Mouse (Mus musculus) kidney, adult 11 months (tissue): ENCODE data around the gene Cd300c.
"Not testable (repeated sequence)": the region's sequence is repeated elsewhere in the genome, so short reads cannot be mapped to it uniquely, and the experiment has no call there.

Experiments used
- DNase-seq: peaks from one replicate; pipeline ENCODE4 v3.0.0; 2022

Gene Cd300c

DNA sequence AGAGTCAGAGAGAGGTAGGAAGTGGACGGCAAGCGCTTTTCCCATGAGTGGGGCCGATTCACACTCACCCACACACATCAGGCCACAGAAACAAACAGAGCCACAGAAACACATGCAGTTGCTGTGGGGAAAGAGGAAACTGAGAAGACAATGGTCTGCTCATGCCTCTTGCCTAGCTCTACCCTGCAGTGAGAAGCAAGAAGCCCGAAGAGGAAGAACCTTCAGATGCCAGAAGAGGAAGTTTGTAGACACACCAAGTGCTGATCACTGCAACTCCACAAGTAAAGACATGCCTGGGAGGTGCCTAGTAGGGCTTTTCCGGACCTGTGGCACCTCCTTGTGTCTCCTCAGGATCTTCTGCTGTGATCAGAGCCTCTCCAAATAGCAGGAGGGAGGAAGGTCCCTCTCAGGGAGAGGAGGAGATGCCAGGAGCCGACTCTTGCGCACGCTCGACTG is at the start of gene Cd300c:
TSS of gene Cd300c (minus strand) at position 406 of the 456 bp plus-strand sequence.
- no peak for DNase-seq

DNA sequence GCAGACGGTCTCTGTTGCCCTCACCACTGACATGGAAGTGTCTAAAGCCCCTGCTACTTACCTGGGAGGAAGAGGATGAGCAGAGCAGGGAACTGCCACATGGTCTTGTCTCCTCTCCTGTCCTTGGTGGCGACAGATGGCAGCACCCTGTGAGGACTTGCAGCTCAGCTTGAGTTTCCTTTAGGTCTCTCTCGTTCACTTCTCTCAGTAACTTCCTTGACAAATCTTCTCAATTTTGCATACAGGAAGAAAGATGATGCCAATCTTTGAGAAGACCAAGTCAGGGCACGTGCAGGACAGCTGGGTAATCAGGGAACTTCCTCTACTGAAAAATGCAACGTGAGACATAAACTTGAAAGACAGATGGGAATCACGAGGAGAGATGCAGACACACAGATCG is 47.1 kb upstream of the Cd300c start, which contains the start of gene Cd300ld2:
TSS of gene Cd300ld2 (minus strand) at position 101 of the 400 bp plus-strand sequence.
- DNase-seq: not testable (repeated sequence)

DNA sequence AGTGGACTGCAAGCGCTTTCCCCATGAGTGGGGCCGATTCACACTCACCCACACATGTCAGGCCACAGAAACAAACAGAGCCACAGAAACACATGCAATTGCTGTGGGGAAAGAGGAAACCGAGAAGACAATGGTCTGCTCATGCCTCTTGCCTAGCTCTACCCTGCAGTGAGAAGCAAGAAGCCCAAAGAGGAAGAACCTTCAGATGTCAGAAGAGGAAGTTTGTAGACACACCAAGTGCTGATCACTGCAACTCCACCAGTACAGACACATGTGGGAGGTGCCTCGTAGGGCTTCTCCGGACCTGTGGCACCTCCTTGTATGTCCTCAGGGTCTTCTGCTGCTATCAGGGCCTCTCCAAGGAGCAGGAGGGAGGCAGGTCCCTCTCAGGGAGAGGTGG is 35.1 kb upstream of the Cd300c start:
- DNase-seq: no peak

DNA sequence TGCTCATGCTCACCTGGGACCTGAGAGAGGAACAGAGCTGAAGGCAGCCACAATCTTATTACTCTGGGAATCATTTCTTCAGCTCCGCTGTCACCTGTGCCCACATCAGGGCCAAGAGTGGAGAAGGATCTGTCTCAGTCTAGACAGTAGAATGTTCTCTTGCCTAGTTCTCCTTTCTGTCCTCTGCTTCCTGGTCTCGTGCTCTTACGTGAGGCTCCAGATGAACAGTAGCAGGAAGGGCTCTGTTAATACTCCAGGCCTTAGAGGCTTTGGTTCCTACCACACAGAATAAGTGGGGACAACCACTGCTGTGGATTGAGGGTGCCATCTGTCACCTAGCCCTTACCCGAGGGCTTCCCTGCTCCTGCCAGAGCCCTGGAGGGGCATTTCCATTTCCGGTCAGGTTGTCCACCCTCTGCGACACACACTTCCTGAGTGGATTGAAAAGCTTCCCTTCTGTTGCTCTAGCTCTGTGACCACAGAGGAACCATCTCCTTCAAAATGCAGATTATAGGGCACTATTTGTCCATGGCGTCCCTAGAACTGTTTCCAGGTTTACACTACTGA is 32.6 kb upstream of the Cd300c start, which contains the start of gene Cd300c2:
TSS of gene Cd300c2 (minus strand) at position 407 of the 567 bp plus-strand sequence.
- DNase-seq: no peak

DNA sequence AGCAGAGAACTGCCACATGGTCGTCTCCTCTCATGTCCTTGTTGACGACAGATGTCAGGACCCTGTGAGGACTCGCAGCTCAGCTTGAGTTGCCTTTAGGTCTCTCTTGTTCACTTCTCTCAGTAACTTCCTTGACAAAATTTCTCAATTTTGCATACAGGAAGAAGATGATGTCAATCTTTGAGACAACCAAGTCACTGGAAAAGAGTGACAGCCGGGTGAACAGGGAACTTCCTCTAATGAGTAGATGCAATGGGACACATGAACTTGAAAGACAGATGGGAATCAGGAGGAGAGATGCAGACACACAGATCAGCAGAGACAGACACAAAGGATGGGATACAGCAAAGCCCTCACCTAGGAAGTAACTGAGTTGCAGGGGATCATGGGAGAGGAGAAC is 20.8 kb upstream of the Cd300c start, which contains the start of gene Cd300ld:
TSS of gene Cd300ld (minus strand) at position 130 of the 400 bp plus-strand sequence.
- no peak for DNase-seq

DNA sequence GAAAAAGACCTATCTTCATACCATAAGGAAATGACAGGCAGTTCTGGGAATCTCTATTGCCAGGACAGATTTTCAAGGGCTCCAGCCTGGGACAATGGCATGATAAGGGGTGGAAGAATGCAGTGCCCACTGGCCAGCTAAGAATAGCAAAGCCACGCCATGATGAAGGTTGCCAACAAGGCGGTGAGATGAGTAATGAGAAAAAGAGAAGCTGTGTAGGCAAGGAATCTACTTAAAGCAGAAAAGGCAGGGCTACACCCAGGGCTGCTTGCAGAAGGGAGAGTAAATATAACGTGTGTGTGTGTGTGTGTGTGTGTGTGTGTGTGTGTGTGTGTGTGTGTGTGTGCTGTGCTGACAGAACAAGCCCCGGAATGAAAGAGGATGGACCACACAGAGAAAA is 12.9 kb upstream of the Cd300c start:
- no peak for DNase-seq

DNA sequence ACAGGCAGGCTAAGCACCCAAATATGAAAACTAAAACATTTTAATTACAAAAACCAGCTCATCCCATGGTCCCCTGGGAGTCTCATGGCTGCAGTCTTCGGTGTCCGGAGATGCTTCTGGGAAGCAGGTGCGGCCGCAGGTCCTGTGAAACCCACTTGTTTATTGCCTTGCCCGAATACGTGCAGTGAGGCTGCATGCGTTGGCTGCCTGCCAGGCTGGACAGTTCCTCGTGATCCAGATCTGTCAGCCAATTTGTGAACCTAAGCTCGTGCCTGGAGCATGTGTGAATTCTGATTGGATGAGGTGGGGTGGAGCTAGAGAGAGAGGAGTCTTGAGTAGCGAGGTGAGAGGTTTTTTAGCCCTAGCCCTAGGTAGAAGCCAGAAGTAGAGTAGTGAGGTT is 3.8 kb upstream of the Cd300c start:
- no peak for DNase-seq

DNA sequence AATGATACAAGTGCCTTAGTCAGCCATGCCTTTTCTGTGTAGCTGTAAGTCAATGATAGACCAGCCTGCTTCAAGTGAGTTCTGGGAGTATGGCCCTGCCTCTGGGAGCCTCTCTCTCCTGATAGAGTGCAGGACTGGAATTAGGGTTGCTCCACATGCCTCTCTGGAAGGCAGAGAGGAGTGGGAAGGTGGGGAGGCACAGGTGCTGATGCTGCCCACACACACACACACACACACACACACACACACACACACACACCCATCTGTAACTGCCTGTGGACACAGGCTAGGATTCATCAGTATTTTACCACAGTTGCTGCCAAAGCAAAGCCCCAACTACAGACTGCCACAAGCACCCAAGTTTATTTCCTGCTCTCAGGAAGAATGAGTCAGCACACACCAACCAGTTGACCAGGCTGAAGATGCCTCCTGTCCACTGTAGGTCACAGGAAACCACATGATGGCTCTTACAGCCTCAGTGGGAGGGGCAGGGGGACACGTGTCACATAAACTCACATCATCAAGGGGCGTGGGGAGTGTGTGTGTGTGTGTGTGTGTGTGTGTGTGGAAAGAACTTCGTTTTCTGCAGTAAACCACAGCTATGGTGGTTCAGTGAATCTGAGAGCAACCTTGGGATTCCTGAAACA is 3.7 kb downstream of the Cd300c start:
- no peak for DNase-seq

DNA sequence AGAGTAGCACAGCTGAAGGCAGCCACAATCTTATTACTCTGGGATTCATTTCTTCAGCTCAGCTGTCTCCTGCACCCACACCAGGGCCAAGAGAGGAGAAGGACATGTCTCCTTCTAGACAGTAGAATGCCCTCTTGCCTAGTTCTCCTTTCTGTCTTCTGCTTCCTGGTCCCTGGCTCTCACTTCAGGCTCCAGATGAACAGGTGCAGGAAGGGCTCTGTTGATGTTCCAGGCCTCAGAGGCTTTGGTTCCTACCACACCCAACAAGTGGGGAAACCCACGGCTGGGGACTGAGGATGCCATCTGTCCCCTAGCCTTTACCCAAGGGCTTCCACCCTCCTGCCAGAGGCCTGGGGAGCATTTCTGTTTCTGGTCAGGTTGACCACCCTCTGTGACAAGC is 8.6 kb downstream of the Cd300c start:
- DNase-seq: no peak

DNA sequence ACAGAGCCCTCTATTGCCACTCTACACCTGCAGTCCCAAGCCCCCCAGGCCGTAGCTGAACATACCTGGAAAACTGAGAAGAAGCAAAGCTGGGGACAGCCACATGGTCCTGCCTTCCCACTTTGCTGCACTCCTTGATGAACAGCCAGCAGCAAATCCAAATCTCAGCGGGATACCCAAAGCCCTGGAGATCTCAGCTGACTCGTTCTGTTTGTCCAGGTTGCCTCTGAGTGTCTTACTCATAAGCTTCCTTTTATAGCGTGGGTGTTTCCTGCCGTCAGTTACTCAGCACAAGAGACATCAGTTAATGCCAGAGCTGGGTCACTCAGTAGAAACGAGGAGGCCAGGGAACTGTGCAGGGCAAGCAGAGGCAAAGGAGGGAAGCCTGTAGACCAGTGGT is 34.8 kb downstream of the Cd300c start, which contains the start of gene Cd300lb:
TSS of gene Cd300lb (minus strand) at position 243 of the 400 bp plus-strand sequence.
- DNase-seq: no peak

DNA sequence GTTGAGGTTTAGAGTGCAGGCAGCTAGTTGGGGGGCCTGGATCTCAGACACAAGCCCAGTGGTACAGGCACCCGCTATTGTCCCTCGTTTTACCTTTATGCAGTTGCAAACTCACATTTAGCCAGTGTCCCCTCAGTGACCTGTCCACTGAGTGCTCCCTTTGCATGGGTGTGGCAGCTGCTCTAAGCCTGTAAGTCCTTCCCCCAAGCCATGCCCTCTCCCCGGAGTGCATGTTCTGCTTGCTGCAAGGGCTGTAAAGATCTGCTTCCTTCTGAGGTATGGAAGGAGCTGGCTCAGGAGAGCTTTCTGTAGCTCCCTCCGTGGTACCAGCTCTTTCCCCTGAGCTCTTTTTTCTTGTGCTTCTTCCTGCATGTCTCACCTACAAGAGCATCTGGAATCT is 35.4 kb downstream of the Cd300c start:
- no peak for DNase-seq

DNA sequence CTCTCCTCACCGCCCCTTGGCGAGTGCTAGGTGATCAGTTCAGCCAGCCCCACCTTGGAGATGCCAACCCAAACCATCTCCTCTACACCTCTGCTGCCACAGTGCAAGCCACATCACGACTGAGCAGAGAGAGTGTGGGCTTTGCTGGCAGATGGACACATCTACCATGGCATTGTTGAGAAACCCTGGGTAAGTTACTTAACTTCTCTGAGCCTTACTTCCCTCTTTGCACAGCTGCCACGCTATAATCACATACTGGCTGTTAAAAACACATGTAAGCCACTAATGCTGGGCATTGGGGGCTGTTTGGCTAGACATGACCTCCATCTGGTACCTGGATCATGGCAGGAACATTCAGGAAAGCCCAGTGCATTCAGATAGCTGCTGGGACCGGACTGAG is 37.9 kb downstream of the Cd300c start:
- DNase-seq: no peak

DNA sequence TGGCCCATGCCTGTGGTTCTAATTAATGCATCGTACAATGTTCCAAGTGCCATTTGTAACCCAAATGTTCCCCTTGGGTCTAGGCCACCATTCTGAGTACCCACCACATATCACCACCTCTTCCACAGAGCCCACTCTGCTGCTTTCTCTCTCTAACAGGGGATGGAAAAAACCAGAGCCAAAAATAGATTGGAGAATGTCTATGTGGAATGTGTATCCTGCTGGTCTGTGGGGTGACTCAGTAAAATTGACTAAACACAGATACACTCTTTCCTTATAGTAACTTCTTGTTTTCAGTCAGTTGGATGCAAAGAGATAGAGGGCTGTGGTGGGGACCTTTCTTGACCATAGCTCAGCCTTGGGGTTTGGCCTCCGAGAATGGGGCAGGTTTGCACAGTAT is 39.4 kb downstream of the Cd300c start:
- no peak for DNase-seq

DNA sequence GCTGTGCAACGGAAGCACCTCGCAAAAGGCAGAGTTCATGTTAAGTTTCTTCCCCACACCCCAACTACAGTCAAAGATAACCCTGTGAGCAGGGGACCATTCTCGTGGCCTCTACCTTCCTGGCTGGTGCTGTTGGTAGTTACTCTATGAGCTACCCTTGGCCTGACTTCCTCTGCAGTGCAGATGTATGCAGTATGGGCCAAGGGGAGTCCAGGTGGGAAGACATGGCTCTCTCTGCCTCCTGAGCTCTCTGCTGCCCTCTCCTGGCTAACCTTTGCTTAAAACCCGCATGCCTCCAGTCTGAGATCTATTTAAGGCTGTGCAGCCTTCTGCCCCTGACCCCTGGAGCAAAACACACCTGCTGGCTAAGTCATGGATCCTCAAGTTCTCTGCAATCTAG is 45.0 kb downstream of the Cd300c start:
- DNase-seq: no peak

DNA sequence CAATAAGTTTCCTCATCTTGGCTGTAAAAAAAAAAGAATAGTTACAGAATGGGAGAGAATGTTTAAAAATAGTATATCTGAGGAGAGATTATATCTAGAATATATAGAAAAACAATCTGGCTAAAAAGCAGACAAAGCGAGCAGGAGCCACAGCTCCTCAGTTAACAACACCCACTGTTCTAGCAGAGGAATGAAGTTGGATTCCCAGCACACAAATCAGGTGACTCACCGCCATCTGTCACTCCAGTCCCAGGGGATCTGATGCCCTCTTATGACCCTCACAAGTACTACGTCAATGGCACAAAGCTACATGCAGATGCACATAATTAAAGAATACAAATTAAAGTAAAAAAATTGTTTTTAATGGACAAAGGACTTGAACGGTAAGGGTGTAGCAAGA is 46.5 kb downstream of the Cd300c start:
- no peak for DNase-seq

DNA sequence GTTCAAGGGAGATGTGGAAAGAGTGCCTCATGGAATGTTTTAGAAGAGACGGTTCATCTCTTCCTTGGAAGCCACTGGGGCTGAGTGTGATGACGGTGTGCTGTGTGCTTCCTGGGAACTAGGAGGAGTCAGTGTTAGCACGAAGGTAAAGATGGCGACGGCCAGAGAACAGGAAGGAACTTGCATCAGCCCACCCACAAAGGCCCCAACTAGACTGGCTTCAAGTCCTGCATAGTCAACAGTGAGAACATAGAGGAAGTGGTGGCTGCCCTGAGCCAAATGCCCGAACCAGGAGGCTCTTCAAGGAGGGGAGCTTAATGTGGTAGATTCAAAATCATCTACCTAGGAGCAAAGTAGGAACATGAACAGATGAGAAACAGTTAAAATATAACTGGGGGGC is 51.8 kb downstream of the Cd300c start:
- DNase-seq: no peak

DNA sequence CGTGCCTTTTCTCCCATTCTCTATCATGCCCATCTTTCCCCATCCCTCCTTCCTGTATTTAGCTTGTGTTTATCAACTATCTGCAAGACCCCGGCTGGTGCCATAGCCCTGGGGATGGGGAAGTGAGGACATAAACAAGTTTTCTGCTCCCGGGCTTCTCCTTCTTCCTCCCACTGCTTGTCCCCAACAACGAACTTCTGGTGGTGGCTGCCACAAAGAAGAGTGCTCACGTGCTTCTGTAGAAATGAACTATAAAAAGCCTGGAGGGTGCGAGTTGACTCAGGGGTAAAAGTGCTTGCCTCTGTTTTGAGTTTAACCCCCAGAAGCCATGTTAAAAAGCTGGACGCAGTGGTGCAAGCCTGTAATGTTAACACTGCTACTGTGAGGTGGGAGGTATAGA is 54.0 kb downstream of the Cd300c start:
- DNase-seq: no peak

DNA sequence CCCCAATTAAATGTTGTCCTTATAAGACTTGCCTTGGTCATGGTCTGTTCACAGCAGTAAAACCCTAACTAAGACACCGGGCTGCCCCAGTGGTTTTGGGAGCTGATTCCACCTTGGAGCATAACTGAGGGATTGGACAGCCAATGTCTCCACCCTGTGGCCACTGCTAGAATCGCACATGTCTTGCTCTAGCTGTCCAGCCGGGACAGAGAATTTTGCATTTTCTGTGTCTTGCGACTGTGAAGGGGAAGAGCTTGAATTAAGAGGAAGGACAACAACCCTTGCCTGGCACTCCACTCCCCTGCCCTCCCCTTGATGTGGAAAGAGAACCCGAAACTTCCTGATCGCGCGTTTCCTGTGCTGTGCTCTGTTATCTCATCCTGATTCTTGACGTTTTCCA is 56.1 kb downstream of the Cd300c start:
- peak; percentile 45 for DNase-seq

DNA sequence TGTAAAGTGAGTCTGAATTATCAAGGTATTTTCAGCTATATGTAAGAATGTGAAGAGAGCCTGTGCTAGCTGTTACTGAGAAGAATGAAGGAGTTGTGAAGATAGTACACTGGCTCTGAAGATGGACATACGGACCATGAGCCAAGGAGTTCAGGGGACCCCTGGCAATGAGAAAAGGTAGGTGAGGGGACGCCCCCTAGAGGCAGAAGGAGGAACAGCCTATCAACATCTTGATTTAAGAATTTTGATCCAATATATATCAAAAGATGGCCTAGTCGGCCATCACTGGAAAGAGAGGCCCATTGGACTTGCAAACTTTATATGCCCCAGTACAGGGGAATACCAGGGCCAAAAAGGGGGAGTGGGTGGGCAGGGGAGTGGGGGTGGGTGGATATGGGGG is 59.4 kb downstream of the Cd300c start:
- not testable (repeated sequence) for DNase-seq

DNA sequence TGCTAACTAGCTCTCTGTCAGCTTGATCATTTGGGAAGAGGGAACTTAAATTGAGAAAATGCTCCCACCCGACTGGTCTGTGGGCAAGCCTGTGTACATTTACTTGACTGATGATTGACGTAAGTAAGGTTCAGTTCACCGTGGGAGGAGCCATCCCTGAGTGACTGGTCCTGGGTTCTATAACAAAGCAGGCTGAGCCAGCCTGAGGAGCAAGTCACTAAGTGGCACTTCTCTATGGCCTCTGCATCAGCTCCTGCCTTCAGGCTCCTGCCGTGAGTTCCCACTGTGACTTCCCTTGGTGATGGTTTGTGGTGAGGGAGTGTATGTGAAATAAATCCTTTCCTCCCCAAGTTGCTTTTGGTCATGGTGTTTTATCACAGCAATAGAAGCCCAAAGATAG is 60.9 kb downstream of the Cd300c start:
- no peak for DNase-seq

DNA sequence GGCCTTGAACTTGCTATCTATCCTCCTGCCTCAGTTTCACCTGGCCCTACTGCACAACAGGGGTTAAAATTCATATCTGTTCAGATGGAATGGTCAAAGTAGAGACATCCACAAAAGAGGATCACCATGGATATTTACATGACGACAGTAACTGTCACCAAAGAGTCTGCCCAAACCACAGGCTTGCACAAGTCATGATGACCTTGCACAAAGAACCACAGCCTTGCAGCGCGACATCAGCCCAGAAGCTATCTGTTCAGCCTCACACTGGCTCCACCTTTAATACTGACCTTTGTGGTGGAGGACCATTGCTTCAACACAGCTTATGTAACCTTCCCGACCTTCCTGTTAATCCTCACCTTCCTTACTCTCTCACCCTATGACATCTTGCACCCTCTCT is 61.4 kb downstream of the Cd300c start:
- DNase-seq: no peak
